Mouse (Mus musculus) heart, postnatal 4 days (tissue): Measurements from ENCODE around the gene Osbpl10. TPM values are rescaled to one million over a fixed set of nuclear protein-coding genes. Genes with fewer than 3 reads are reported as not detected.
A peak's percentile ranks its signal among the peaks of the same experiment; 100 is the strongest.

Experiments used
- DNase-seq: peaks from one replicate; pipeline ENCODE4 v3.0.0; 2021
- total RNA-seq, 2 experiments: library from RNA; stranded (reverse); gene quantifications; 2 replicates each; pipeline ENCODE4 v1.2.3; 2021

Osbpl10 gene
- total RNA-seq, 2 experiments from 2014 or later = 5.7 to 6.1 TPM

- DNase-seq = no peak
Observed at GRCm38 (mm10) chr9:115089644-115090043, 111.3 kb downstream of the Osbpl10 start.

GRCm38 (mm10) chr9:115096481-115096880 lies 118.1 kb downstream of the Osbpl10 start:
- DNase-seq = peak; percentile 61

GRCm38 (mm10) chr9:115097340-115097739 lies 119.0 kb downstream of the Osbpl10 start:
- no peak for DNase-seq

GRCm38 (mm10) chr9:115100181-115100915 lies 122.0 kb downstream of the Osbpl10 start:
- no peak for DNase-seq

- no peak for DNase-seq
Observed at GRCm38 (mm10) chr9:115107430-115107829, 129.1 kb downstream of the Osbpl10 start.

- no peak for DNase-seq
Observed at GRCm38 (mm10) chr9:115110655-115111054, 132.3 kb downstream of the Osbpl10 start.

- no peak for DNase-seq
Observed at GRCm38 (mm10) chr9:115117314-115117713, 138.9 kb downstream of the Osbpl10 start.

- peak; percentile 30 for DNase-seq
Observed at GRCm38 (mm10) chr9:115120276-115120675, 141.9 kb downstream of the Osbpl10 start.

GRCm38 (mm10) chr9:115120678-115121224 lies 142.4 kb downstream of the Osbpl10 start:
- peak; percentile 64 for DNase-seq

- DNase-seq = no peak
Observed at GRCm38 (mm10) chr9:115127342-115127741, 149.0 kb downstream of the Osbpl10 start.

- DNase-seq = no peak
Observed at GRCm38 (mm10) chr9:115133926-115134325, 155.6 kb downstream of the Osbpl10 start.

- DNase-seq = no peak
Observed at GRCm38 (mm10) chr9:115134736-115135135, 156.4 kb downstream of the Osbpl10 start.

- no peak for DNase-seq
Observed at GRCm38 (mm10) chr9:115135352-115135751, 157.0 kb downstream of the Osbpl10 start.

- no peak for DNase-seq
Observed at GRCm38 (mm10) chr9:115137858-115138257, 159.5 kb downstream of the Osbpl10 start.

GRCm38 (mm10) chr9:115139597-115140332 lies 161.4 kb downstream of the Osbpl10 start:
- peak; percentile 18 for DNase-seq

GRCm38 (mm10) chr9:115147141-115147540 lies 168.8 kb downstream of the Osbpl10 start:
- DNase-seq = no peak

GRCm38 (mm10) chr9:115147586-115148355 lies 169.4 kb downstream of the Osbpl10 start:
- DNase-seq = no peak

GRCm38 (mm10) chr9:115149011-115149756 lies 170.8 kb downstream of the Osbpl10 start:
- DNase-seq = no peak

GRCm38 (mm10) chr9:115161591-115161990 lies 183.2 kb downstream of the Osbpl10 start:
- peak; percentile 22 for DNase-seq

GRCm38 (mm10) chr9:115163031-115163430 lies 184.7 kb downstream of the Osbpl10 start:
- DNase-seq = peak; percentile 85

GRCm38 (mm10) chr9:115163693-115164092 lies 185.3 kb downstream of the Osbpl10 start:
- no peak for DNase-seq

GRCm38 (mm10) chr9:115164351-115164750 lies 186.0 kb downstream of the Osbpl10 start:
- no peak for DNase-seq
